Mouse (Mus musculus) neural tube, embryonic 15.5 days (tissue): ENCODE data around the gene Ptprz1. TPM values are rescaled to one million over a fixed set of nuclear protein-coding genes. Genes with fewer than 3 reads are reported as not detected.
"Not testable (repeated sequence)": the region's sequence is repeated elsewhere in the genome, so short reads cannot be mapped to it uniquely, and the experiment has no call there.

Experiments
- ATAC-seq: fragments of 200-750 bp; cut with Nextera tagmentation; 2 replicates; pipeline ENCODE4 v1.8.0; 2017; ENCODE audit warnings: mild to moderate bottlenecking, moderate TSS enrichment, moderate library complexity; ENCODE audit not compliant: low FRiP score
- H3K27ac ChIP-seq: fragments of 300-500 bp; sonication (generic); replicated peaks from 2 replicates; pipeline ENCODE4 v1.5.1; 2015; ENCODE audit warnings: mild to moderate bottlenecking, inconsistent platforms
- H3K27me3 ChIP-seq: fragments of 300-500 bp; sonication (generic); replicated peaks from 2 replicates; pipeline ENCODE4 v1.6.1; 2015; ENCODE audit warnings: inconsistent platforms
- H3K36me3 ChIP-seq: fragments of 300-500 bp; sonication (generic); 2 replicates; pipeline ENCODE4 v1.6.1; 2015; ENCODE audit warnings: inconsistent platforms
- H3K4me1 ChIP-seq: fragments of 300-500 bp; sonication (generic); 2 replicates; pipeline ENCODE4 v1.6.1; 2015; ENCODE audit warnings: inconsistent platforms
- H3K4me2 ChIP-seq: fragments of 300-500 bp; sonication (generic); 2 replicates; pipeline ENCODE4 v1.6.1; 2015; ENCODE audit warnings: inconsistent platforms, mild to moderate bottlenecking, moderate library complexity
- H3K4me3 ChIP-seq: fragments of 300-500 bp; sonication (generic); replicated peaks from 2 replicates; pipeline ENCODE4 v1.5.1; 2015; ENCODE audit warnings: mild to moderate bottlenecking, inconsistent platforms
- H3K9ac ChIP-seq: fragments of 300-500 bp; sonication (generic); replicated peaks from 2 replicates; pipeline ENCODE4 v1.6.1; 2015; ENCODE audit warnings: mild to moderate bottlenecking, inconsistent platforms
- H3K9me3 ChIP-seq: fragments of 300-500 bp; sonication (generic); replicated peaks from 2 replicates; pipeline ENCODE4 v1.6.1; 2016; ENCODE audit warnings: inconsistent platforms
- WGBS: fragments of 180-500 bp; shearing (Covaris S2); methylation state at CpG from one replicate; pipeline ENCODE4 v1.1.7; 2015; ENCODE audit warnings: mixed read lengths; 5-methylcytosine and 5-hydroxymethylcytosine counted together
- polyA plus RNA-seq: library from polyadenylated mRNA; unstranded; fragments of >200 nt; fragmentation: Nextera tagmentation; extraction: Ambion mirVana; gene quantifications from 2 replicates; pipeline ENCODE4 v1.2.1, GENCODE M21; 2015

Gene Ptprz1
- polyA plus RNA-seq, 1 experiment from 2014 or later = 47.4 TPM

DNA sequence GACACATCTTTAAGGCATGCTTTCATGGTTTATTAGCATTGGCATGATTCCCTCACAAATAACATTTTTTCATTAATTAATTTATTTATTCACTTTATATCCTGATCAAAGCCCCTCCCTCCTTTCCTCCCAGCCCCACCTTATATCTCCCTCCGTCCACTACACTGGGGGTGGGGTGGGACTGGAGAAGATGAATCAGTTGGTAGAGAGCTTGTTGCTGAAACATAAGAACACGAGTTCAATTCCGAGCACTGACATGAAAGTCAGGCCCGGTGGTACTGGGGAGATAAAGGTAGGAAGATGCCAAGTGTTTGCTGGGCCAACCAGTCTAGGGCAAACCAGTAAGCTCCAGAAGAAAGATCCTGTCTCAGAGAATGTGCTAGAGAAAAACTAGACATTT lies 173.5 kb downstream of the Ptprz1 start:
- Histone ChIP-seq H3K27ac (no peak overlapping the region), H3K4me1 (no peaks in the 10 kb centered on the region), H3K36me3 (peaks cover 25% of the 10 kb centered on the region), H3K4me3 (no peak overlapping the region), H3K27me3 (no peaks in the 10 kb centered on the region), H3K4me2 (no peak overlapping the region), H3K9me3 (no peaks in the 10 kb centered on the region), H3K9ac (no peak overlapping the region)
- 98% methylated on average over 4 of the region's 4 CpGs for WGBS
- ATAC-seq = no peak

DNA sequence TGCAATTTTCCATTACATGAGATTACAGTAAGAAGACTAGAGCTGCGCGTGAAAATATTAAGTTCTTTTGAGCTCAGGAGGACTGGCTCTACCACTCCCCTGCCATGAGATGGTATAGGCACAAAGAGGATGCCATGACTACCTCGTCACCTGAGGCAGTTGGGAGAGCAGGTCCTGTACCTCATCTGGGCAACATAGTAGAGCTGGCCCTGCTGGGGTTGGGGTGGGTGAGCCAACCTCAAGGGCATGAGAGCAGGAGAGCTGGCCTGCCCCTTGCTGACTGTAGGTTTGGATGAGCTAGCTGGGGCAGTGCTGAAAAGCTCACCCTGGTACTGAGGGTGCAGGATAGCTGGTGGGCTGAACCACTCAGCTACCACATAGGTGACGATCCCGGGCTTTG lies 180.4 kb downstream of the Ptprz1 start:
- Histone ChIP-seq H3K4me3 (no peak overlapping the region), H3K27me3 (no peaks in the 10 kb centered on the region), H3K9ac (no peak overlapping the region), H3K4me1 (no peaks in the 10 kb centered on the region), H3K9me3 (no peaks in the 10 kb centered on the region), H3K4me2 (no peak overlapping the region), H3K36me3 (peaks cover 20% of the 10 kb centered on the region), H3K27ac (no peak overlapping the region)
- WGBS = 94% methylated on average over 5 of the region's 5 CpGs
- no peak for ATAC-seq

DNA sequence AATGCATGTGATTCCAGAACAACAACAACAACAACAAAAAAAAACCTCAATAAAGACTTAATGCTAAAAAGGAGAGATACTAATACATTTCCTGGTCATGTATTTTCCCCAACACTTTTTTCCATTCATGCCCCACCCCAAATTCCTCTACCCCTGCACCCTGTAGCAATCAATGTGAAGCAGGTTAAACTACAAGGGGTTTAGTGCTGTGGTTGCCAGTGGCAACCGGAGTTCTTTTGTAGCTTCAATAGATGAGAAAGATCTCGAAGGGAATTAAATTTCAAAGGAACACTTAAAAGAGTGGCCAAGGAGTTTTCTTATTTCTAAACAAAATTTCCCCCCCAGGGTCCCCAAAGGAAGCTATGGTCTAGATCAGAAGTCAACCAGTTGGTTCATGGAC lies 200.8 kb downstream of the Ptprz1 start:
- Histone ChIP-seq H3K4me2 (no peak overlapping the region), H3K4me3 (no peak overlapping the region), H3K36me3 (no peaks in the 10 kb centered on the region), H3K4me1 (no peaks in the 10 kb centered on the region), H3K27ac (no peak overlapping the region), H3K9ac (no peak overlapping the region), H3K9me3 (no peaks in the 10 kb centered on the region), H3K27me3 (no peaks in the 10 kb centered on the region)
- no peak for ATAC-seq
- WGBS = 40% methylated on average over 2 of the region's 2 CpGs

DNA sequence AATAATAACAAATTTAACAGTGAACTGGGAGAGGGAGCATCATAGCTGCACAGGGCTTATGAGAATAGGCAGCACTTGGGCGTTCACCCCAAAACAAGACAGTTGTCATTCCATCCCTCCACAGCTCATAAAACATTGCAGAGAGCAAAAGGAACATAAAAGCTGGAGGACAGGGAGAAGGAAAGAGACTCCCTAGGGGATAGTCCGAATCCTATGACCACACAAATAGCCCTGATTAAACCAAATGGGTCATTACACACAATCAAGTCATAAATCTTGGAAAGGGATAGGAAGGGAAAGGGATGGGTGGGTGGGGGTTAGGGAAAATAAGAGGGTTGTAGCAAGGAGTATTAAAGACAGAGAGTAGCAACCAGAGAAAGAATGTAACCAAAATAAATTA lies 203.0 kb downstream of the Ptprz1 start:
- Histone ChIP-seq H3K4me2 (no peak overlapping the region), H3K4me3 (no peak overlapping the region), H3K27me3 (no peaks in the 10 kb centered on the region), H3K36me3 (no peaks in the 10 kb centered on the region), H3K27ac (no peak overlapping the region), H3K9me3 (no peaks in the 10 kb centered on the region), H3K9ac (no peak overlapping the region), H3K4me1 (no peaks in the 10 kb centered on the region)
- no peak for ATAC-seq
- 5% methylated on average over 2 of the region's 2 CpGs for WGBS

DNA sequence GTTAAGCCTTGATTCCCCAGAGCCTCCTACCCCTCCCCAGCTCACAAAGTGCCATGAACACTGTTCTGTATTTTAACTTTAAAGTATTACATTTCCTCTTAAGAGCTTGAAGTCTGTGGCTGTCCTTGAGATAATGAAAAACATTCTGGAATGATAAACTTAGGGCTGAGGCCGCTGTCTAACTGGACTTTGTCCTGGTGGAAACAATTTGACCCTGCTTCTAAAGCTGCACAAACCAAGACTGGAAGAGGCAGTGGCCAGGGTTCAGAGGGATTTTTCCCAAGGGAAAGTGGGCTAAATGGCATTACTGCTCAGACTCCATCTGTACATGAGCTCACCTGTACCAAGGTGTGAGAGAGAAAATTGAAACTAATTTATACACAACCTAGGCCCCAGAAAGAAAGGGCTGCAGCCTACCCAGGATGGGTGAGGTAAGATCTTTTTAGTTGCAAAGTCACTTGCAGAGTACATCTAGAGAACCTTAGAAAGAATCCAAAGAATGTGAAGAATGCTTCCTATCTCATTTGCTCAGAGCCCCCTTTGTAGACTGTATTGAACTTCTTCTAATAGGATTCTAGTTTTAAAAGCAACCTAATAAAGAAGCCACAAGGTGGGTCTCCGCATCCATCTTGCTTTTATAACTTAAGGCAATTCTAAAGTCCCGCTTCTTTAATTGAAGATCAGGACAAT lies 204.8 kb downstream of the Ptprz1 start:
- WGBS = 75% methylated on average over 3 of the region's 3 CpGs
- H3K9ac ChIP-seq = no peak overlapping the region
- no peak for ATAC-seq

DNA sequence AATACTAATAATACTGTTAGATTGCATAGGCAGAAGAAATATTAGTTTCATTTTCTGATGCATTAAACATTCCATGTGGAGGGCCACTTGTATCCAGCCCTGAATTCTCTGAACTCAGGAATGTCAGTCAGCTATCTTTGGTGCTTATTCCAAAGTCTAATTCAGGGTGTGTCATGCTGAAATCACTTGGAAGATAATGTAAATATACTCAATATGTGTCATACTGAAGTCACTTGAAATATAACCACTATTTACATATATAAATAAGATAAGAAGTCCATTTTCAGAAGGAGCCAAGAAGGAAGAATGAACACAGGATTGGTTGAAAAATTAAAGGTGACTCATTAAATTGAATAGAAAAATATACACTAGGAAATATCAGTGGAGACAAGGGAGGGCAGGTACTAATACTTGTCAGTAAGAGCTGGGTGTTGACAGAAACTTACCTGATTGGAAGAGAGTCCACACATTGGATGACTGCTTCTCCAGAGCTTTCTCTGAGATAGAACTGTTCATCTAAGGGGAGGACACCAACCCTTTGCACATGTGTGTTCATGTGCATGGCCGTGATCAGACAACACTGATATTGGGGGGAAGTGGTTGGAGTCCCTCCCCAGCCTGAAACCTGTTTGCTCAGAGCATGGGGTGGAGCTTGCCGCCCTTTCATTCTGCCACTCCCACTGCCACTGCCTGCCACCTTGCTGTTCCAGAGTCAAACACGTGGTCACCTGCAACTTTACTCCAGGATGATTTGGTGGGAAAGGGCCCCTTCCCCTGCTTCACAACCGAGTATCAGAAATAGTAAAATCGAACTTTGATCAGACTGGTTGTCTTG lies 209.5 kb downstream of the Ptprz1 start:
- H3K27me3 ChIP-seq = no peaks in the 10 kb centered on the region
- H3K4me1 ChIP-seq = no peaks in the 10 kb centered on the region
- 92% methylated on average over 5 of the region's 5 CpGs for WGBS

More for the DNA sequence above, 204.8 kb downstream of the Ptprz1 start:
- H3K4me1 ChIP-seq = no peaks in the 10 kb centered on the region
- H3K4me3 ChIP-seq = no peak overlapping the region
- no peak overlapping the region for H3K4me2 ChIP-seq
- H3K27me3 ChIP-seq = no peaks in the 10 kb centered on the region
- H3K9me3 ChIP-seq = no peaks in the 10 kb centered on the region
- no peak overlapping the region for H3K27ac ChIP-seq
- H3K36me3 ChIP-seq = no peaks in the 10 kb centered on the region

DNA sequence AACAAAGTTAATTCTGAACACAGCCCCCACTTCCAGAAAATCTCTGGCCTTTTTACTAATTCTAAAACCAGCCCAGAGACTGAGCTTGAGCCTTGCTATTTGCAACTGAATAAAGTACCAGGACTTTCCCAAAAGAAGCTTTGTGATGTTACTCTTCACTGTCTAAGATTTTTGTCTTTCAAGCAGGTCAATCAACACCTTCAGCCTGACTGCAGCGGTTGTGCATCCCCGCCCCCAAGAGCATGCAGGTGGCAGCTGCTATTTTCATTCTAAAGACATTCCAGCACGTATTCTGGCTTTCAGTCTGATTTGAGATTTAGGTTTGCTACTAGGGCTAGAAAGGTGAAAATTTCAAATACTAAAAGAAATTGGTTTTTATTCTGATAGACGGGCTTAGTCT lies 214.0 kb downstream of the Ptprz1 start:
- H3K9me3 ChIP-seq, H3K9ac ChIP-seq, H3K36me3 ChIP-seq, H3K4me2 ChIP-seq, H3K27me3 ChIP-seq, H3K4me3 ChIP-seq, H3K27ac ChIP-seq, ATAC-seq, H3K4me1 ChIP-seq: not testable (repeated sequence)
- WGBS = 81% methylated on average over 4 of the region's 4 CpGs

More for the DNA sequence above, 209.5 kb downstream of the Ptprz1 start:
- no peak for ATAC-seq
- no peaks in the 10 kb centered on the region for H3K36me3 ChIP-seq
- H3K27ac ChIP-seq = no peak overlapping the region
- no peak overlapping the region for H3K4me3 ChIP-seq
- H3K9me3 ChIP-seq = no peaks in the 10 kb centered on the region
- no peak overlapping the region for H3K9ac ChIP-seq
- H3K4me2 ChIP-seq = no peak overlapping the region

DNA sequence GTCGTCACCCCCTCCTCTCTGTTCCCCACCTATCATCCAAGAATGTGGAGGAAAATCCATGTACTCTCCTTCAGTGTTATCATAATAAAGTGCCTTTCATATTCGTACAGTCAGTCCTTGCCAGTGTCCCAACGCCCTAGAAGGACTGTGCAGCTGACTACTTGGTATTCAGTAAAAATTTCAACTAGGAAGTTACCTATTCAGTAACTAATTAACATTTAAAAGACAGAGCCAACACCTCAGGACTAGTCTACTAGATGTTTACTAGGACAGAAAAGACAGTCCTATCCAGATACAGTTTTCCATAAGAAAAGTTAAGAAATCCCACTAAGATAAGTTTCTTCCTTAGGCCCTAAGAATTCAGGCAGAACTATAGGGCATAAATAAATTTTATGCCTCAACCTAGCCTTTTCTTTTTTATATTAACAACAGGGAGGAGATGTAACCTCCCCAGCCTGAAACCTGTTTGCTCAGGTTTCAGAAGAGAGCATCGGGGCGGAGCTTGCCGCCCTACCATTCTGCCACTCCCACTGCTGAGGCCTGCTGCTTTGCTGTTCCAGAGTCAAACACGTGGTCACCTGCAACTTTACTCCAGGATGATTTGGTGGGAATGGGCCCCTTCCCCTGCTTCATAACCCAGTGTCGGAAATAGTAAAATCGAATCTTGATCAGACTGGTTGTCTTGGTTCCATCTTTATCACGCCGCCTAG lies 215.2 kb downstream of the Ptprz1 start:
- not testable (repeated sequence) for H3K9ac ChIP-seq, H3K27ac ChIP-seq, H3K4me3 ChIP-seq, H3K9me3 ChIP-seq, H3K4me2 ChIP-seq, H3K36me3 ChIP-seq, H3K27me3 ChIP-seq, ATAC-seq, H3K4me1 ChIP-seq
- 94% methylated on average over 11 of the region's 11 CpGs for WGBS
